Mouse (Mus musculus): ENCODE measurements around the gene Taf6l.

The Taf6l gene

DNA sequence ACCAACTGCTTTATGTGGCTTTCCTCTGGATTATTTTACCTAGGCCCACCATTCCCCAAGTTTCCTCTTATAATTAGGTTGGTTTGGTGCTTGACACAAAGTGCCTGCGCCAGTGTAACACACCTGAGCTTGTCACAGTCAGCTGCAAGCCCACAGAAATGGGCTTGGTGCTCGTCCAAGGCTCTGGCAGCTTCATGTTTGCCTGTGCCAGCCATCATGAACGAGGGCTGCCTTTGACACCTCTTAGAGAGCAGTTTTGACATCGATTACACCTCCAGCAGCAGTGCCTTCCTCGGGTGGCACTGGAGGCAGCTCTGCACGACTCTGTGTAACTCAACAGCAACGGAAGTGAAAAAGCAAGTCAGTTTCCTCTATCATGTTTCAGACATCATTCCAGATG is 4.0 kb upstream of the Taf6l start:
- DNase-seq (ENCODE audit: low read depth) = no peak

DNA sequence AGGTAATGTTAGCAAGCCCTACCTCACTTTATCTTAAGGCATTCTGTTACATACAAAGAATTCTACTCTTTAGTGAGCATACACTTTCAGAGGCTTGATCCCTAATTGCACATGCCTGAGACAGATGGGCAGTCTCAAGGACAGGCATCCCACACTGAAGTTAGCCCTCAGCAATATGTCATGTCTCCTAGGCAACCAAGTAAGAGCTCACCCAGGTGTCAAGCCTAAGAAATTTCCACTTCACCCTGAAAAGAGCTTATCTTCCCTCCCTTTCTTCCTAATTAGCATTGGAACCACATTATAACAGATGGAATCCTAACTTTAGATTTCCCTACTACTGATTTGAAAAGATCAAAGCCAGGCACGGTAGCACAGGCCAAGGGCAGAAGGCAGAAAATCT is 3.0 kb upstream of the Taf6l start:
- DNase-seq (ENCODE audit: low read depth) = no peak

DNA sequence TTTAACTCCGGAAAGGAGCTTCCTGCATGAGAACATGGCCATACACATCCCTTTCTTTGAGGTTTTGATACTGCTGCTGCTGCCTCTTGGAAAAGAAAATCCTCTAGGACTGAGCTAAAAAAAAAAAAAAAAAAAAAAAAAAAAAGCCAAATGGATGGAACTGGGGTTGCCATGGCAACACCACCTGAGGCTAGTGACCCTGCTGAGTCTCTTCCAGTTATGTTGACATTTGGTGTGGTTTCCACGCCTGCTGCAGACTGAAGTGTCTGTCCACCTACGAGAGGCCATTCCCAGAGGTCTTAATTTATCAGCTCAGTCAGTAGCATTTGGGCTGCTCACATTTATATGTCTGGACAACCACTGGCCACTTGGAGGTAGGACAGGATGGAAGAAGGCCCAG is 2.3 kb upstream of the Taf6l start:
- no peak for DNase-seq (ENCODE audit: low read depth)

DNA sequence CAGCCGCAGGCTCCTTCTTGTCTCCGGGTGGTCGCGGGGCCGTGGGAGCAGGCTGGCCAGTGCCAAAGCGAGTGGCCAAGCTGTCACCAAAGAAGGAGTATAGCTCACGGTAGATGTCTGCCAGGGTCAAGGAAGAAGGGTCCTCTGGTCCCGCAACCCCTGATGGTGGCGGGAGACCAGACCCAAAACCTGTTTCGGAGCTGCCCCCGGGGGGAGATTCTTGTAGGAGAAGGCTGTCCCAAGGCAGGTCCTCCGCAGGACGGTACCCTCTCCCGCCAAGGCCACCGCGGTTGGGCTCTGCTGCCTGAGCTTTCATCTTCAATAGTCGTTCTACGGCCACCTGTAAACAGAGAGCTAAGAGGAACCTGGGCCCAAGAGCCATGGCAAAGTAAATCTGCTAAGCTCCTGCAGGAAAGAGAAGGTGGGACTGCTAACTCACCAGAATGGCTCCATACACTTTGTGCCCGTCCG is 11.2 kb downstream of the Taf6l start:
- DNase-seq (ENCODE audit: low read depth) = no peak

DNA sequence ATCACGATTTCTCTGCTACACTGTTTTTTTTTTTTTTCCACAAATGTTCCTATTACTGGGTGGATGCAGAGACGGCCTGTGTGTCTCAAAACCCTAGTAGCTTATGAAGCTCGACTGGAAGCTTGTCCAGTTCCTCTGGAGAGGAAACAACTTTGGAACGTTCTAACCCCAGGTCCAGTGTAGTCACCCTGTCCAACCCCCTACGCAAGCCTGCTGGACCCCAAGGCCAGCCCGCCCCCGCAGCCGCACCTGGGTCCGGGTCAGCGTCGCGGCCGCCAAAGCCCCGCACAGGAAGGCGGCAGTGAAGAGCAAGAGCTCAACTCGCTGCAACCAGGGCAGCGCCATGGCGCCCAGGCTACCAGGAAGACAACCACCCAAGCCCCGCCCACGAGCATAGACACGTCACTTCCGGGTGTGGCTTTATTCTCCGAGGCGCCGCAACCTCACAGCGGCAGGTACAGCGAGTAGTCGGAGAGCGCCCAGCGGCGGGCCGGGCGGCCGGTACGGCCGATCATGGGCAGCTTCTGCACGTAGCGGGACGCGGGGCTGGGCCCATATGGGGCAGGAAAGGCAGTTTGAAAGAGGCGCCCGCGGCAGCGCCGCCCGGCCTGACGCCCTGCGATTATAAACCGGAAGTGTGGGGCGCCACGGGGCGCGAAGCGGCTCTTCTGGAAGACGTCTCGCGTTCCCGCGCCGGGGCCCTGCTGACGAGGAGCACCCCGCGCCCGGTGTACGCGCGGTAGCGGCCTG is 12.0 kb downstream of the Taf6l start, which contains the start of gene Tmem179b:
Gene Tmem179b, minus strand, starts transcription at position 382 of the 750 bp plus-strand sequence.
- peak; percentile 71 for DNase-seq (ENCODE audit: low read depth)

DNA sequence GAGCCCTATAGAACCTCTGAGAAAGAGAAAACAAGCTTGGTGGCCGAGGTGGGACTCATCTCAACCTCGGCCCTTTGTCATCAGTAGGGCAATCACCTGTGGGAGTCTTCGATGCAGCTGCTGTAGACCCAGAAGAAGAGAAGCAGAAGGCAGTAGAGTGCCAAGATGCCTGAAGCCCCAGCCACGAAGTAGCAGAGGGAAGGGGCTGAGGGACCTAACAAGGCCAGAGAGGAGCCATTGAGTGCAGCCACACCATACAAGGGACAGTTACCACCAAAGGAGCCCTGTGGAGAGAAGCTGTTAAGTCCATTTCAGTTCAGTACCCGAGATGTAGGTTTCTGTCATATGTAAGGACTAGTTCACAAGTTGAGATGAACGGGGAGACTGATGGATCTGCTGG is 12.8 kb downstream of the Taf6l start:
- no peak for DNase-seq (ENCODE audit: low read depth)

DNA sequence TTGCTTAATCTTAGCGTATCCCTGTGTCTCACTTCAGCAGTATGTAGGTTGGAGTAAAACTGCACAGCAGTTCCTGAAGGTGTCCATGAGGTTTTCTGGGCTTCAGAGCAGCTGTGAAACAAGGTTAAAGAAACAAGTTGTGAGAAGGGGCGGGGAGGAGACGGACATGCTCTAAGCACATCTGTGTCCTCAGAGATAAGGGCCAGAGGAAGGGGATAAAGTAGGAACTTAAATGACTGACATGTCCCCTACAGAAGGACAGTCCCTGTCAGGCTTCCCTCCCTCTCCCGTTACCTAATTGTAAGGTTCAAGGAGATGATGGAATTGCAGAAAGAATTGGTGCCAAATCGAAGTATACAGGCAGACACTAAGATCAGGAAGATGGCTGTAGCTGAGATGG is 13.2 kb downstream of the Taf6l start:
- DNase-seq (ENCODE audit: low read depth) = no peak

DNA sequence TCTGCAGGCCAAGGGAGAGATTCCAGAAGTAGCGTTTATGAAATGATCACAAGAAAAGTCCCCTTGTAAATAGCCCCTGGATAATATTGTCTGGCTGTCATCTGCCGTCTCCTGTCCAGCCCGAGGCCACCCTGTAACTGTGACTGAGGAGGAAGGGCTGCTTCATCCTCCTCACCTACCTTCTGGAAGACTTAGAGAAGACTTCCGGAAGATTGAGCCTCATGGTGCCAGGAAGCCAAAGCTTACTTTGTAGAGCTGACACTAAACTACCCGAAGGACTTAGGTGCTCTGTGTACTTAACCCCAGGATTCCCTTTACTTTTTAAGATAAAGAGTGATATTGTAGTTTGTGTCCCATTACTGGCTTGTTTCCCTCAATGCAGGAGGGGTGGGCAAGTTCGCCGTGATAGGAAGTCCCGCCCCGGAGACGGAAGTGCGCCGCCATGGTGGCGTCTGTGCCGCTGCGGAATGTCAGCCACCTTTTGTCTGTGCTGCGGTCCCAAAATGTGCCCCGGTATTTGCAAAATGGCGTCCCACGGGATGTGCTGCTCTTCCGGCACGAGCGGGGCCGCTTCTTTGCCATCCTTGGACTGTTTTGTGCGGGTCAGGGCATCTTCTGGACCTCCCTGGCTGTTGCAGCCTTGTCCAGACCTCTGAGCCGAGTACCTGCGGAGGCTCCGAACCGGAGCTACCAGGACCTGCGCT is 15.5 kb downstream of the Taf6l start, which contains the start of gene Tmem223:
Gene Tmem223, plus strand, starts transcription at position 430 of the 704 bp plus-strand sequence.
- DNase-seq (ENCODE audit: low read depth) = no peak

DNA sequence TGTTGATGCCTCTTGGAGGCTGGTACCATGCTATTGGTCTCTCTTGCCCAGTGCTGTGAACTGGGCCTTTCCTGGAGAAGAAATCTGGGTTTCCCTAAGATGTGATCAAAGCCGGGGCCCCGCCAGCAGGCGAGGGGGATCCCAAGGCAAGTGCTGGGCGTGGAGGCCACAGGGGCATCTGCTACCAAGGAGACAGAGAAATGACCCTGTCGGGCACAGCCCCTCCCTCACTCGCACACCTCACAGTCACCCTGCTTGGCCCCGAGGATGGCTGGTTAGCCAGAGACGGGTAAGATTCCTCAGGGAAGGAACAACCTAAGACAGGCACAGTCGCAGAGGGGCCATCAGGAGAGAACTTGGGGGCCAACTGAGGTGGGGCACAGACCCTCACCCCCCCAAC is 20.7 kb downstream of the Taf6l start:
- DNase-seq (ENCODE audit: low read depth) = no peak

DNA sequence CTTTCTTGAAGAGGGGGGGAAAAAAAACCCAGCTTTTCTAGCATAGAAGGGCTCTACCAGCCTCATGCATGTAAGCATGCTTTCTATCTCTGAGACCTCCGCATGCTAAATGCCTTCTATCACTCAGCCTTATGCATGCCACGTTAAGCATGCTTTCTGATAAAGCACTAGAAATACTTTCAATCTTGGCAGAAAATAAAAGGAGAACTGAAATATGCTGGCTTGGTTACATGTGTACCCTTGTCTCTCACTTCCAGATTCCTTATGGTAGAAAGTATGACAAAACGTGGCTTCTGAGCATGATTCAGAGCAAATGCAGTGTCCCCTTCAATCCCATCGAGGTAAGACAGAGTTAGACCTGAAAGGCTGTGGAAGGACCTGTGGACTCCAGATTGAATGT is 22.9 kb downstream of the Taf6l start:
- no peak for DNase-seq (ENCODE audit: low read depth)

DNA sequence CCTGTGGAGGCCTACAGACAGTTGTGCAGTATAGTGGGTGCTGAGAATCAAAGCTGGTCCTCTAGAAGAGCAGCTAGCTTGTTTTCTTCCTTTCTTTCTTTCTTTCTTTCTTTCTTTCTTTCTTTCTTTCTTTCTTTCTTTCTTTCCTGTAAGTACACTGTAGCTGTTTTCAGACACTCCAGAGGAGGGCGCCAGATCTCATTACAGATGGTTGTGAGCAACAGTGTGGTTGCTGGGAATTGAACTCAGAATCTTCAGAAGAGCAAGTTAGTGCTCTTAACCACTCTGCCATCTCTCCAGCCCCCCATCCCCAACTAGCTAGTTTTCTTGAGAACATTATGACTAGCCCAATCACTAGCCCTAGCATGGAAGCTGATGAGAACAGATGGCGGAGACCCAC is 25.5 kb downstream of the Taf6l start:
- no peak for DNase-seq (ENCODE audit: low read depth)

DNA sequence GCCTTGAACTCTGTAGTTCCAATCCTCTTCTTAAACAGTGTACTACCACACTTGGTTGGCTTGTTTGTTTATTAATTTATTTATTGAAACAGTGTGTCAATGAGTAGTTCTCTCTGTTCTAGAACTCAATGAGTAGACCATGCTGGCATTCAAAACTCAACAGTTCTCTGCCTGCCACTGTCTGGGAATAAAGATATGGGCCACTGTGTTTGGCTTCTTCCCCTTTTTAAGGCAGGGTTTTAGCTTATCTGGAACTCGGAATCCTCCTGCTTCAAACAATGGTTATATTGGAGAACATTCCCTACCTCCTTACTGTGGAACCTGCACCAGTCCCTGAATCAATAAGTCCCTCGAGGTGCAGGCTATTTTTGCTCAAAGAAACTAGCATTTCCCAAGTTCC is 27.3 kb downstream of the Taf6l start:
- DNase-seq (ENCODE audit: low read depth) = no peak

DNA sequence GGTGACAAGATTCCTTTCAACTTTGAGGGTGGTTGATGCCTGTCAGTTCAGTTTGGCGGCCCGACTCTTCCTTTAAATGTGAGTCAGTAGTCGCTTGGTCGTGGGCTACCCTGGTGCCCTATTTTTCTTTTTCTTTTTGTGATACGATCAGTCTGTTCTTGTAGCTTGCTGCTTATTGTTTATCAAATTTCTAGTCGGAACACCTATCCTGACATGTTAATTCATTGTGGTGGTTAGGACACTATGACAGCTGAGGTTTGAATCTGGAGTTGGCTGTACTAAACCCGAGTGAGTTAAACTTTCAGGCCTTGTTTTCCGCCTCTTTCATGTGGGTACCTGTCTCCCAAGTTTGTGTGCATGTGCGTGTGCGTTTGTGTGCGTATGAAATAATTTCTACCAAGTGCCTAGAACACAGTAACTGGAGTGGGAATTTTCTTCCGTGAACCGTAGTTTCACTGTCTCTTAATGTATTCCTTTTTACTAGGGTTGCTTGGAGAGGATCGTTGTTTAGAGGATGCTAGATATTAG is 28.7 kb downstream of the Taf6l start:
- no peak for DNase-seq (ENCODE audit: low read depth)

DNA sequence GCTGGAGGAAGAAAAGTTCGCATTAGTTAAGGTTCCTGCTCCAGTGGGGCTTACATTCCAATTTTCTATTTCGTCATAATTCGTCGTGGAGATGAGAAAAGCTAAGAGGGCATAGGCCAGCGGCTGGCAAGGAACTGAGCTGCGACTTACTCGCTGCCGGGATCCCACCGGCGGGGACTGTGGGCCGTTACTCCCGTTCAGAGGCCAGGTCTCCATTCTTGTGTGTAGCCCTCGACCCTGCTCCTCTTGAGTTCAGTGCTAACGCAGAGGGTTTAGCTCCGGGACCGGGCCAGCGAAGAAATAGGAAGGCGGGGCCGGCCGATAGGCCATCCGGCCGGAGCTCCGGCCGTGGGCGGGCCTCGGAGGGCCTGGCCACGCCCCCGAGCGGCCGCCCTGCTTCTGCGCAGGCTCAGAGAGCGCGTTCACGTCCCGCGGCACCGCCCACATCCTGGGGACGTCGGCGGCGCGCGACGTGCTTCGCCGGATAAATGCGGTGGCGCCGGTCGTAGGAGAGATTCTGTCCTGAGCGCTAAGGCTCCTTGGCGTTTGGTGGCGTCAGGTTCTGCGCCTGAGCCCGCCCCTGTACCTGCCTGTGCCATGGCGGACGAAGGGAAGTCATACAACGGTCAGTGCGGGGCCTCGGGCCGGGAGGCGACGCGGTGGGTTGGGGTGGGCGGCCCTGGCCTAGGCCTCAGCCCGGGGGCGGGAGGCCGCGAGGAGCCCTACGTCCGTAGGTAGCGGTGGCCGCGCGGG is 29.4 kb downstream of the Taf6l start, which contains the start of gene Nxf1:
Gene Nxf1, plus strand, starts transcription at position 439 of the 753 bp plus-strand sequence.
- peak; percentile 81 for DNase-seq (ENCODE audit: low read depth)

DNA sequence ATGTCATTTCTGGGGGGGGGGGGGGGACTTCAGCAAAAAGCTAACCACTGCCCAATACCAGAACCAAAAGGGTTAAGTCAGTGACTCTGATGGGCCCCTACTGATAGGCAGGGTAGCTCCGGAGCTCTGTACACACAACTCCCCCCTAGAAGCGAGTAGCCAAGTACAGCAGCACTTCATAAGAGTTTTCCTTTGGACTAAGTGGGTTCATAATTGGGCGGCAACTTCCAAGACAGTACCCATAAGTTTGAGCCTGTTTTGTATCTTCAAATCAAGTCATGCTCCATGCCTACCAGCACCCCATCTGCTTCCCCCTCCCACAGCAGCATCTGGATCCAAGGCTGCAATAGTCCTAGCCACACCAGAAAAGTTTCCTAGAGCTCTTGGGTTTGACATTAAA is 30.6 kb downstream of the Taf6l start:
- no peak for DNase-seq (ENCODE audit: low read depth)

DNA sequence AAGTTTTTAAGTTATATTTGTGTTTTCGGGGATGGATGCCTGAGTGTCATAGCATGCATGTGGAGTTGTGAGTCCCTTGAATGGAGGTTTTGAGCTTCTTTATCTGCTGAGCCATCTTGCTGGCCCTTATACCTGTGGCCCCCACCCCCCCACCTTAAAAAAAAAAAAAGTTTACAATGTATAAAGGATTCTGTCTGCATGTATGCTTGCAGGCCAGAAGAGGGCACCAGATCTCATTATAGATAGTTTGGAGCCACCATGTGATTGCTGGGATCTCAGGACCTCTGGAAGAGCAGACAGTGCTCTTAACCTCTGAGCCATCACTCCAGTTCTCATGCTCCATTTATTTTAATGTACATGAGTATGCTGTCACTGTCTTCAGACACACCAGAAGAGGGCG is 38.8 kb downstream of the Taf6l start:
- DNase-seq (ENCODE audit: low read depth) = no peak

DNA sequence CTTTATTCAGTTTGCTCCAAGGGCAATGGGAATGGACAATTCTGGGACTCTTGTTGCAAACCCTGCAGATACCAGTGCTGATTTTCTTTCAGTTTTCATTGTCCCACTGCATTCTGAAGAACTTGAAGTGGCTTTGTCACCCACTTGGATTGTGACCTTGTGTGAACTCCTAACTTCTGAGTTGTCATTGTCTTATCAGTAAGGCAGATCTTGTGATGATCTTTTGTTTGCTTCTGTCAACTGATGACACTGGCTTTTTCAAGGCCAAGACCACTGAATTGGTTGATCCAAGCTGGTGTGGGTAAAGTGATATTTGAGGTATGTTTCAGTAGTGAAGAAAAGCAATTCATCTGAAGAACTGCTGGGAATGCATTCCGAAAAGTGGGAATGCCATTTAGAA is 40.8 kb downstream of the Taf6l start:
- DNase-seq (ENCODE audit: low read depth) = no peak

DNA sequence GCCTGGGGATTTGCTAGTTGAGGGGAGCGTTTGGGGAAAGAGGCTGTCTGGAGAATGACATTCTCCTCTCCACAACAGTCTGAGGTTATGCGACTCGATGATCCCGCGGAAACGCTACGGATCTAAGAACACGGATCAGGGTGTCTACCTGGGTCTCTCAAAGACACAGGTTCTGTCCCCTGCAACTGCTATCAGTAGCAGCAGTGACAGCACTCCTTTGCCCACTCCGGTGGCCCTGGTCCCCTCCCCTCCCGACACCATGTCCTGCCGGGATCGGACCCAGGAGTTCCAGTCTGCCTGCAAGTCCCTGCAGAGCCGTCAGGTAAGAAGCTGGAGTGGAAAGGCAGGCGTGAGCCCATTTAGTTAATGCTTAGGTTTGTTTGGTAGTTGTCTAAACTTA is 44.0 kb downstream of the Taf6l start:
- DNase-seq (ENCODE audit: low read depth) = no peak

DNA sequence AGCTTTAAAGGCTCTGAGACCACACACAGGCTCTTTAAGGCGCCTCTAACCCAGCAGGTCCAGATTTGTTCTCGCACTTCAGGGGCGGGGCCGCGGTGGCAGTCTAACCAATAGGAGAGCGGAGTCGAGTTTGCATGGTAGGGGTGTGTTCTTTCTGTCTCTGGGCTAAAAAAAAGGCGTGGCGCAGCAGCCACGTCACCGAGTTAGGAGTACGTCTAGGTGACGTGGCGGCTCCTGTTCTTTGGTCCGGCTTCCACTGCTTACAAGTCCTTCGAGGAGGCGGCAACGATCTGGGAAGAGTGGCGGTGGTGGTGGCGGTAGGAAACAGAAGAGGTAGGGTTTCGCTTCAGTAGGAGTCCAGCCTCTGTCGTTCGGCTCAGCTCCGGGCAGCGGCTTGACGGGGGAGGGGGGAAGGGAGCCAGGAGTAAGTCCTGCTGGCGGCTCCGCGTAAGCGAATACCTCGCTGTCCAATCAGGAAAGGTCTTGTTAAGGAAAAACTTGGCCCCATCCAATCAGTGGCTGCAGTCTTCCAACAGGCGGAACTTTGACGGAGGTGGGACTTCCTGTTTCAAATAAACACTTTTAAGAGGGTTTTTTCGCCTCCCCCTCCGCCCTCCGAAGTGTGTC is 44.9 kb downstream of the Taf6l start, which contains the start of gene Stx5a:
Gene Stx5a, plus strand, starts transcription at position 171 of the 627 bp plus-strand sequence.
- DNase-seq (ENCODE audit: low read depth) = peak; percentile 96

DNA sequence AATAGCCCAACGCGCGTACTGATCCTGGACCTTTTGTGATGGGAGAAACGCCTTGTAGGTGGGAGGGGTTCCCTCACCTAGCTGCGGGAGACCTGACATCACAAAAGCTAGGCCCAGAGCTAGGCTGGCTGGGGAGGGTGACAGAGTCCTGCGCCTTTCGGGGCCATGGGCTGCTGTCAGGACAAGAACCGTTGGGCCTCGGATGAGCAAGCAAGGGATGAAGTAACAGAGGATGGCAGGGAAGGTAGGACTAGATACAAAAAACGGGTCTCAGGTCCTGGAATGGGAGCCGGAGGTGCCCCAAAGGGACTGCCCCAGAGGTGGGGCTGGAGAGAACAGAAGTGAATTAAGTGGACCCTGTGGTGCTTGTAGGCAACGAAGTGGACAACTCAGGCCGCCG is 45.6 kb downstream of the Taf6l start, which contains the start of gene 1700092M07Rik:
Gene 1700092M07Rik, plus strand, starts transcription at position 116 of the 400 bp plus-strand sequence.
- no peak for DNase-seq (ENCODE audit: low read depth)

DNA sequence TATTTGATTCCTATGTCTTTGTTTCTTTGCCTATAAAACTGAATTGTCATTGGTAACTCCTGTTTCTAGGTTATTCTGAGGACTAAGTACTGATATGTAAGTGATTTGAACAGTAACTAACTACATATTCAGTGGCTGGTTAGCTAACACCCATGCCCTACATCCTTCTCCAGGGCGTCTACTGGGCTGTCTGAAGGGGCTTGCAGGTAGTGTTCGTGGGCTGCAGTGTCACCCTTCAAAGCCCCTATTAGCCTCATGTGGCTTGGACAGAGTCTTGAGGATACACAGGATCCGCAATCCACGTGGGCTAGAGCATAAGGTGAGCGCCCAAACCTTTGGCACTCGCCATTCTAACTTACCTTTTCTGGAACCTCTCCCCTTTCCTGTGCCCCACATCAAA is 46.6 kb downstream of the Taf6l start:
- no peak for DNase-seq (ENCODE audit: low read depth)

DNA sequence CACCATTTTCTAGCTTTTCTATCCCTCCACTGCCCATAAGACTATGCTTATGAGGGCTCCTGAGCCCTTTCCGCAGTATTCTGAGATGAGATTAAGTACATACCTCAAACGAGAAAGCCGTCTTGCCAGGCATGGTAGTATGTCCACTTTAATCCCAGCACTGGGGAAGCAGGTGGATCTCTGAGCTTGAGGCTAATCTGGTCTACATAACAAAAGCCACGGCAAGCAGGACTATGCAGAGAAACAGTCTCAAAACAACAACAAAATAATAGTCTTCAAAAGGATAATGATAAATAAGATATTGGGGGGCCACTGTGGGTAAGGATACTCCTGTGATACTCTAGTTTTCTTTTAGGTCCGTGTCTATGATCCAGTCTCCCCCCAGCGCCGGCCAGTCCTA is 47.3 kb downstream of the Taf6l start:
- DNase-seq (ENCODE audit: low read depth) = no peak
